Mouse (Mus musculus) stomach, embryonic 15.5 days (tissue): ENCODE data around the gene Ppara. TPM values are rescaled to one million over a fixed set of nuclear protein-coding genes. Genes with fewer than 3 reads are reported as not detected.

ENCODE experiments used
- ATAC-seq: fragments of 200-750 bp; cut with Nextera tagmentation; 2 replicates; pipeline ENCODE4 v1.8.0; 2017; ENCODE audit warnings: low read depth, moderate number of reproducible peaks, moderate TSS enrichment; ENCODE audit not compliant: insufficient read depth, low FRiP score
- H3K27ac ChIP-seq: fragments of 300-500 bp; sonication (generic); 2 replicates; pipeline ENCODE4 v1.5.1; 2015; ENCODE audit warnings: mild to moderate bottlenecking, inconsistent platforms
- H3K27me3 ChIP-seq: fragments of 300-500 bp; sonication (generic); replicated peaks from 2 replicates; pipeline ENCODE4 v1.6.1; 2015; ENCODE audit warnings: inconsistent platforms
- H3K36me3 ChIP-seq: fragments of 300-500 bp; sonication (generic); 2 replicates; pipeline ENCODE4 v1.6.1; 2015; ENCODE audit warnings: inconsistent platforms
- H3K4me1 ChIP-seq: fragments of 300-500 bp; sonication (generic); 2 replicates; pipeline ENCODE4 v1.6.1; 2015; ENCODE audit warnings: inconsistent platforms
- H3K4me2 ChIP-seq: fragments of 300-500 bp; sonication (generic); 2 replicates; pipeline ENCODE4 v1.6.1; 2015; ENCODE audit warnings: mild to moderate bottlenecking, inconsistent platforms
- H3K4me3 ChIP-seq: fragments of 300-500 bp; sonication (generic); replicated peaks from 2 replicates; pipeline ENCODE4 v1.5.1; 2015; ENCODE audit warnings: inconsistent platforms
- H3K9ac ChIP-seq: fragments of 300-500 bp; sonication (generic); 2 replicates; pipeline ENCODE4 v1.6.1; 2015; ENCODE audit warnings: inconsistent platforms
- H3K9me3 ChIP-seq: fragments of 300-500 bp; sonication (generic); 2 replicates; pipeline ENCODE4 v1.6.1; 2016; ENCODE audit warnings: inconsistent platforms
- WGBS: fragments of 180-500 bp; shearing (Covaris S2); methylation state at CpG from one replicate; pipeline ENCODE4 v1.1.7; 2015; 5-methylcytosine and 5-hydroxymethylcytosine counted together
- polyA plus RNA-seq: library from polyadenylated mRNA; unstranded; fragments of >200 nt; fragmentation: Nextera tagmentation; extraction: Ambion mirVana; gene quantifications from 2 replicates; pipeline ENCODE4 v1.2.1, GENCODE M21; 2015

Gene Ppara
- polyA plus RNA-seq, 1 experiment from 2014 or later, result 9.6 TPM

DNA sequence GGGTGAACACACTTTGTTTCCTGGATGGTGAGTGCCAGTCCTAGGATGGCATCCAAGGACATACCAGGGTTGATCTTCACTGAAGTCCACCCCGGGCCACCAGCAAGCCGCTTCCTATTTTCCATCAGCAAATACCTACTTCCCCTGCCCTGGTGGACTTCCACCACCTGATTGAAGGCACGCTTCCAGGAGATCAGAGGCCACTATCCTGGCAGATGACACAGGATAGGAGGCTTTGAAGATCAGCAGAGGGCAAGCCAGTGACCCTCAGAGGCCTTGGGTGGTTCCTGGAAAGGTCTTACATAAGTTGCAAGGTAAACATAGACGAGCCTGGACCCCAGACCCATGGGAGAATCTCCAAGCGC lies 2.2 kb upstream of the Ppara start:
- no peak overlapping the region for H3K4me3 ChIP-seq
- no peak overlapping the region for H3K27ac ChIP-seq
- H3K27me3 ChIP-seq, result peaks cover 40% of the 10 kb centered on the region
- no peaks in the 10 kb centered on the region for H3K36me3 ChIP-seq
- H3K9me3 ChIP-seq, result no peaks in the 10 kb centered on the region
- ATAC-seq, result no peak
- H3K4me1 ChIP-seq, result peaks cover 10% of the 10 kb centered on the region; the same call in 1 of the 2 replicates
- 73% methylated on average over 5 of the region's 5 CpGs for WGBS
- H3K9ac ChIP-seq, result no peak overlapping the region
- no peak overlapping the region for H3K4me2 ChIP-seq

DNA sequence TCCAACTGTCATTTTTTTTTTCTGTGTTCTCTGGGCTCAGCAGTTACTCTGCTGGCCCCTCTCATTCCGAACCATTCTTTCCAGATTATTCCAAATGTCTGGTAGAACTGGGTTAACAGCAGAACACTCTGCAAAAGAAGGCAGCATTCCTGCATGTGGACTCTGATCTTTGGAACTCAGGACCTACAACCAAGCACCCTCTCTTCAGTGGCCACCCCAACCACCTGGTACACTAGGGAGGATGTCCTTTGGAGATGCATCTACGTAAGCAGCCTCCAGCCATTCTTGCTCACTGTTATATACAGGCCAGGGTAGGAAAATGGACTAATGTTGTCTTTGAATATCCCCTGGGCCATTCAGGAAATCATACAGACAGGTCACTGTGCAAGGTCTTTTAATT lies 1.1 kb upstream of the Ppara start:
- no peak overlapping the region for H3K4me3 ChIP-seq
- no peak overlapping the region for H3K9ac ChIP-seq
- H3K4me1 ChIP-seq, result peaks cover 10% of the 10 kb centered on the region; the same call in 1 of the 2 replicates
- no peak overlapping the region for H3K4me2 ChIP-seq
- no peak overlapping the region for H3K27ac ChIP-seq
- ATAC-seq, result no peak
- peaks cover 40% of the 10 kb centered on the region for H3K27me3 ChIP-seq
- H3K36me3 ChIP-seq, result no peaks in the 10 kb centered on the region
- H3K9me3 ChIP-seq, result no peaks in the 10 kb centered on the region
- 88% methylated on average over 2 of the region's 2 CpGs for WGBS

DNA sequence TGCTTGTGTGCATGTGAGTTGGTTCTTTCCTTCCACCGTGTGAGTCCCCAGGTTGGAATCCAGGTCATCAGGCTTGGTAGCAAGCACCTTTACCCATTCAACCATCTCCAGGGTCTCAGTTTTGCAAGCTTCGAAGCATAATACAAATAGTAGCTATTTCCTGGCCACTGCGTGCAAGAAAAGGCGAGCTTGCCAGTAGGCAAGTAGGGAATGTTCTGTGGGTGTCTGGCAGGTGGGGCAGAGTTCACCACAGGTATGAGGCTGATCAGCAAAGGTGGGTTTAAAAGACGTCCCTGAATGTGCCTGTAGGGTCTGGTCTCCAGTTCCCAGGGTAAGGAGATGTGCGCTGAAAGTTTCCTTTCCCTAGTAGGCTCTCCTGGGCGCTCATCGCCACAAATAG lies 635 bp upstream of the Ppara start:
- Histone ChIP-seq H3K9ac (no peak overlapping the region), H3K27ac (no peak overlapping the region), H3K4me2 (peak overlapping the region; percentile 95), H3K4me1 (peaks cover 10% of the 10 kb centered on the region; the same call in 1 of the 2 replicates), H3K4me3 (peak overlapping the region; percentile 82), H3K36me3 (no peaks in the 10 kb centered on the region), H3K9me3 (no peaks in the 10 kb centered on the region), H3K27me3 (peaks cover 40% of the 10 kb centered on the region)
- ATAC-seq, result no peak
- 37% methylated on average over 8 of the region's 8 CpGs for WGBS

DNA sequence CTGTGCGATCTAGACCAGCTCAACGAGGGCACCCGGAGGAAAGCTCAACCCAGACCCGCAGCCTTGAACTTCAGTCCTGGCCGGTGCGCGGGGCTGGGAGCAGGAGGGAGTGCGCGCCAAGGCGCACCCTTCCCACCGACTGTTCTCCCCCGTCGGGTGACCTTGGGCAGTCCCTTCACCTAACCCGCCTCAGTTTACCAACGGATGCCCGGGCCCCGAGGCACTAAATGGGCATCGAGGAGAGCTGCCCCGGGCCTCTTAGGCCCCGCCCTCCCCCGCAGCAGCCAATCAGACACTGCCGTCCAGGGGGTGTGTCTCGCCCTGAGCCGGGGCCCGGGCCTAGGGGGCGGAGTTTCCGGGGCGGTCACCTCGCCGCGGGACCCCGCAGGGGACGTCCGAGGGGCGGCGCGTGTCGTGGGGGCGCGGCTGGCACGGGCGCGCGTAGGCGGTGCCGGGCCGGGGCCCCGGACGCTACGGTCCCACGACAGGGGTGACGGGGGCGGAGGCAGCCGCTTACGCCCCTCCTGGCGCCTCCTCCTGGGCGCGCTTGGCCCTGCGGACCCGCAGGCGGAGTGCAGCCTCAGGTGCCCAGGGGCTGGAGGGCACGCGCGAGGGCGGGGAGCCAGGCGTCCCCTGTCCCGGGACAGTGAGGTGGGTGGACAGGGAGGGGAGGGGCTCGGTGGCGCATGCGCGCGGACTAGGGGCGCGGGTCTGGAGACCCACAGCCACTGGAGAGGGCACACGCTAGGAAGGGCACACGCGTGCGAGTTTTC lies 466 bp downstream of the Ppara start:
- Histone ChIP-seq H3K9me3 (no peaks in the 10 kb centered on the region), H3K27me3 (peaks cover 40% of the 10 kb centered on the region), H3K4me3 (peak overlapping the region; percentile 82), H3K27ac (peak overlapping the region; percentile 54; the same call in 1 of the 2 replicates), H3K4me1 (peaks cover 10% of the 10 kb centered on the region; the same call in 1 of the 2 replicates), H3K36me3 (no peaks in the 10 kb centered on the region), H3K4me2 (peak overlapping the region; percentile 95), H3K9ac (peak overlapping the region; percentile 19)
- 0% methylated on average over 77 of the region's 78 CpGs for WGBS
- peak; percentile 92 for ATAC-seq

DNA sequence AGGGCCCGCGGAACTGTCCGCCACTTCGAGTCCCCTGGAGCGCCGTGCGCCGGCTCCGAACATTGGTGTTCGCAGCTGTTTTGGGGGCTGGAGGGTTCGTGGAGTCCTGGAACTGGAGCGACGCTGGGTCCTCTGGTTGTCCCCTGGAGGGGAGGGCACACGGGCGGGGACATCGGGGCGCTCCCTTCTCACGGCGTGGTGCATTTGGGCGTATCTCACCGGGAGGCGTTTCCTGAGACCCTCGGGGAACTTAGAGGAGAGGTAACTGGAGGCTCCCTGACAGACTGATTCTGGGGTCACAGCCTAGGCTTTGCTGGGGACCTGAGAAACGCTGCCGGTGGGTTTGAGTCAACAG lies 1.0 kb downstream of the Ppara start:
- Histone ChIP-seq H3K27me3 (peaks cover 40% of the 10 kb centered on the region), H3K9ac (peak overlapping the region; percentile 19)

DNA sequence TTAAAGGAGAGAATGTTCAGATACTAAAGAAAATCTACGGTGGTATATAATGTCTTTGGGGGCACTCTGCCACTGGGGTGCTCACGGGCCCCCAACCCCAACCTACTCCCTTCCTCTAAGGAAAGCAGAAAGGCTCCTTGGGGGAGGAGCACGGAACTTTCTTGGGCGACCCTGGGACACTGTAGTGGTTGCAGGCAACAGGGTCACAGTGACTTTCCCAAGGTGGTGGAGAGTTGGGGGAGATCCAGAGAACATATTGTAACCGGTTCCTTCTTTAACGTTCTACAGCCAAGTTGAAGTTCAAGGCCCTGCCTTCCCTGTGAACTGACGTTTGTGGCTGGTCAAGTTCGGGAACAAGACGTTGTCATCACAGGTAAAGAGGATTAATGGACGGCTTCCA lies 1.7 kb downstream of the Ppara start:
- Histone ChIP-seq H3K27me3 (peaks cover 40% of the 10 kb centered on the region), H3K4me1 (peaks cover 10% of the 10 kb centered on the region; the same call in 1 of the 2 replicates), H3K9ac (no peak overlapping the region), H3K9me3 (no peaks in the 10 kb centered on the region), H3K4me3 (no peak overlapping the region), H3K36me3 (no peaks in the 10 kb centered on the region), H3K4me2 (peak overlapping the region; percentile 95), H3K27ac (no peak overlapping the region)
- WGBS, result 53% methylated on average over 10 of the region's 10 CpGs
- ATAC-seq, result no peak

More for the DNA sequence above, 1.0 kb downstream of the Ppara start:
- Histone ChIP-seq H3K4me2 (peak overlapping the region; percentile 95), H3K36me3 (no peaks in the 10 kb centered on the region), H3K4me3 (peak overlapping the region; percentile 82), H3K4me1 (peaks cover 10% of the 10 kb centered on the region; the same call in 1 of the 2 replicates), H3K9me3 (no peaks in the 10 kb centered on the region), H3K27ac (no peak overlapping the region)
- peak; percentile 42 for ATAC-seq
- WGBS, result under 1% methylated on average over 25 of the region's 25 CpGs

- Histone ChIP-seq H3K4me1 (peaks cover 10% of the 10 kb centered on the region; the same call in 1 of the 2 replicates), H3K27ac (no peak overlapping the region), H3K4me2 (no peak overlapping the region), H3K36me3 (no peaks in the 10 kb centered on the region), H3K27me3 (peaks cover 28% of the 10 kb centered on the region), H3K4me3 (no peak overlapping the region), H3K9me3 (no peaks in the 10 kb centered on the region), H3K9ac (no peak overlapping the region)
- 75% methylated on average over 3 of the region's 3 CpGs for WGBS
- no peak for ATAC-seq
Measured at GRCm38 (mm10) chr15:85738416-85738815, 3.6 kb downstream of the Ppara start.

GRCm38 (mm10) chr15:85738939-85739338 lies 4.2 kb downstream of the Ppara start:
- no peak for ATAC-seq
- no peak overlapping the region for H3K4me2 ChIP-seq
- no peaks in the 10 kb centered on the region for H3K36me3 ChIP-seq
- H3K9me3 ChIP-seq, result no peaks in the 10 kb centered on the region
- no peak overlapping the region for H3K27ac ChIP-seq
- peaks cover 10% of the 10 kb centered on the region; the same call in 1 of the 2 replicates for H3K4me1 ChIP-seq
- 68% methylated on average over 5 of the region's 5 CpGs for WGBS
- no peak overlapping the region for H3K9ac ChIP-seq
- H3K27me3 ChIP-seq, result peaks cover 23% of the 10 kb centered on the region
- no peak overlapping the region for H3K4me3 ChIP-seq

DNA sequence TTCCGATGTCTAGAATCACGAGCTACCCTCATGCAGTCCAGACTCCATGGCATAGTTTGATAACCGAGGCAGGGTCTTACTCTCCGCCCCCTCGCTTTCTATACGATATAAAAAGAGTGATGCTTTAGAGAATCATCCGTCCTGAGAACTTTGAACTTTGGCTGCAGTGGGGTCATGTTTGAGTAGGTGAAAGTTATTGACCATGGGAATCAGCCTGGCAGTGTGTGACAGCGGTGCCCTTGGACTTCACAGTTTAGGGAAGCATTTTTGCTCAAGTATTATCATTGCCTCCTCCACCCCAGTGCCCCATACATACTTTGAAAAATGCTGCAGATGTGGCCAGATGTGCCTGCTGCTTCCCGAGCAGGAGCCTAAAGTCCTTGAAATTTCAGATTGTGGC lies 7.8 kb downstream of the Ppara start:
- Histone ChIP-seq H3K36me3 (no peaks in the 10 kb centered on the region), H3K9ac (no peak overlapping the region), H3K27ac (no peak overlapping the region), H3K9me3 (no peaks in the 10 kb centered on the region), H3K4me1 (no peaks in the 10 kb centered on the region), H3K27me3 (no peaks in the 10 kb centered on the region), H3K4me3 (no peak overlapping the region), H3K4me2 (no peak overlapping the region)
- 82% methylated on average over 9 of the region's 9 CpGs for WGBS
- no peak for ATAC-seq

- Histone ChIP-seq H3K36me3 (no peaks in the 10 kb centered on the region), H3K9ac (no peak overlapping the region), H3K9me3 (no peaks in the 10 kb centered on the region), H3K27me3 (no peaks in the 10 kb centered on the region), H3K4me3 (no peak overlapping the region), H3K27ac (0 out of 2 replicates have a peak overlapping the region, but pooled peaks have one; percentile 12), H3K4me2 (no peak overlapping the region), H3K4me1 (no peaks in the 10 kb centered on the region)
- 69% methylated on average over 3 of the region's 3 CpGs for WGBS
- no peak; the same call in 1 of the 2 replicates for ATAC-seq
Measured at GRCm38 (mm10) chr15:85743946-85744345, 9.2 kb downstream of the Ppara start.

- Histone ChIP-seq H3K4me2 (no peak overlapping the region), H3K27ac (no peak overlapping the region), H3K4me1 (no peaks in the 10 kb centered on the region), H3K36me3 (no peaks in the 10 kb centered on the region), H3K9ac (no peak overlapping the region), H3K27me3 (no peaks in the 10 kb centered on the region), H3K4me3 (no peak overlapping the region), H3K9me3 (no peaks in the 10 kb centered on the region)
- 78% methylated on average over 8 of the region's 8 CpGs for WGBS
- ATAC-seq, result no peak
Measured at GRCm38 (mm10) chr15:85746178-85746577, 11.4 kb downstream of the Ppara start.

- H3K36me3 ChIP-seq, result no peaks in the 10 kb centered on the region
- H3K9me3 ChIP-seq, result no peaks in the 10 kb centered on the region
- H3K4me1 ChIP-seq, result no peaks in the 10 kb centered on the region
- H3K27me3 ChIP-seq, result no peaks in the 10 kb centered on the region
- H3K4me3 ChIP-seq, result no peak overlapping the region
- WGBS, result 79% methylated on average over 13 of the region's 13 CpGs
- H3K4me2 ChIP-seq, result no peak overlapping the region
- ATAC-seq, result no peak
- H3K27ac ChIP-seq, result no peak overlapping the region
- no peak overlapping the region for H3K9ac ChIP-seq
Measured at GRCm38 (mm10) chr15:85746671-85747070, 11.9 kb downstream of the Ppara start.
